Mouse (Mus musculus) heart, embryonic 11.5 days (tissue): ENCODE measurements around the gene Camsap3. TPM values are rescaled to one million over a fixed set of nuclear protein-coding genes. Genes with fewer than 3 reads are reported as not detected.

ENCODE experiments used
- ATAC-seq: fragments of 200-750 bp; cut with Nextera tagmentation; replicated peaks from 2 replicates; pipeline ENCODE4 v1.8.0; 2017; ENCODE audit warnings: moderate library complexity; ENCODE audit not compliant: insufficient number of reproducible peaks, low FRiP score, low TSS enrichment
- H3K27ac ChIP-seq: fragments of 300-500 bp; sonication (generic); 2 replicates; pipeline ENCODE4 v1.5.1; 2014; ENCODE audit warnings: mild to moderate bottlenecking, low read depth, low read length
- H3K27me3 ChIP-seq: fragments of 300-500 bp; sonication (generic); 2 replicates; pipeline ENCODE4 v1.6.1; 2014; ENCODE audit warnings: mild to moderate bottlenecking, low read length, mixed read lengths; ENCODE audit not compliant: control insufficient read depth, insufficient read depth
- H3K36me3 ChIP-seq: fragments of 300-500 bp; sonication (generic); 2 replicates; pipeline ENCODE4 v1.6.1; 2014; ENCODE audit warnings: mild to moderate bottlenecking, low read length, moderate library complexity, mixed read lengths; ENCODE audit not compliant: control insufficient read depth, insufficient read depth
- H3K4me1 ChIP-seq: fragments of 300-500 bp; sonication (generic); 2 replicates; pipeline ENCODE4 v1.6.1; 2014; ENCODE audit warnings: low read length; ENCODE audit not compliant: control insufficient read depth, insufficient read depth
- H3K4me2 ChIP-seq: fragments of 300-500 bp; sonication (generic); 2 replicates; pipeline ENCODE4 v1.6.1; 2014; ENCODE audit warnings: mild to moderate bottlenecking, moderate library complexity
- H3K4me3 ChIP-seq: fragments of 300-500 bp; sonication (generic); 2 replicates; pipeline ENCODE4 v1.5.1; 2014; ENCODE audit warnings: low read depth, low read length
- H3K9ac ChIP-seq: fragments of 300-500 bp; sonication (generic); 2 replicates; pipeline ENCODE4 v1.6.1; 2014; ENCODE audit warnings: mild to moderate bottlenecking, low read depth, low read length, moderate library complexity
- H3K9me3 ChIP-seq: fragments of 300-500 bp; sonication (generic); replicated peaks from 2 replicates; pipeline ENCODE4 v1.6.1; 2016; ENCODE audit warnings: low read length; ENCODE audit not compliant: control insufficient read depth
- WGBS: fragments of 180-500 bp; shearing (Covaris S2); extraction: QIAGEN DNeasy Blood & Tissue Kit; methylation state at CpG from one replicate; pipeline ENCODE4 v1.1.7; 2014; ENCODE audit not compliant: insufficient replicate concordance; 5-methylcytosine and 5-hydroxymethylcytosine counted together
- polyA plus RNA-seq: library from polyadenylated mRNA; unstranded; fragments of >200 nt; fragmentation: Nextera tagmentation; extraction: Ambion mirVana; gene quantifications from 2 replicates; pipeline ENCODE4 v1.2.1, GENCODE M21; 2014

Camsap3 gene
- polyA plus RNA-seq, 1 experiment from 2014 or later = 1.6 TPM

- Histone ChIP-seq H3K27ac (no peak overlapping the region), H3K9ac (no peak overlapping the region), H3K27me3 (no peaks in the 10 kb centered on the region), H3K4me1 (no peaks in the 10 kb centered on the region), H3K4me2 (no peak overlapping the region), H3K9me3 (no peaks in the 10 kb centered on the region), H3K4me3 (no peak overlapping the region), H3K36me3 (no peaks in the 10 kb centered on the region)
- 27% methylated on average over 7 of the region's 7 CpGs for WGBS
- no peak for ATAC-seq
Observed at GRCm38 (mm10) chr8:3656725-3657381, 69.8 kb downstream of the Camsap3 start.

Other genes with a start within 250 kb of the Camsap3 start
- gene A430078G23Rik, start 233.9 kb upstream of the Camsap3 start, polyA plus RNA-seq = 0.10 TPM in 1 of 2 replicates, not detected in the other
- gene Arhgef18, start 194.3 kb upstream of the Camsap3 start, polyA plus RNA-seq = 5.3 and 6.2 TPM in 2 replicates
- 2.7 and 3.1 TPM in 2 replicates for gene Pex11g, start 119.6 kb upstream of the Camsap3 start, polyA plus RNA-seq
- not detected in 2 replicates for gene Tex45, start 116.4 kb upstream of the Camsap3 start, polyA plus RNA-seq
- gene Zfp358, start 94.2 kb upstream of the Camsap3 start, polyA plus RNA-seq = 11.5 and 19.7 TPM in 2 replicates
- 31.3 and 48.1 TPM in 2 replicates for gene Mcoln1, start 86.8 kb upstream of the Camsap3 start, polyA plus RNA-seq
- 14.0 and 15.9 TPM in 2 replicates for gene Pnpla6, start 71.9 kb upstream of the Camsap3 start, polyA plus RNA-seq
- 3.9 and 5.1 TPM in 2 replicates for gene C330021F23Rik, start 19.3 kb upstream of the Camsap3 start, polyA plus RNA-seq
- 32.6 and 34.7 TPM in 2 replicates for gene Xab2, start 34.0 kb downstream of the Camsap3 start, polyA plus RNA-seq
- 109 and 114 TPM in 2 replicates for gene Pet100, start 34.3 kb downstream of the Camsap3 start, polyA plus RNA-seq
- gene Pcp2, start 38.3 kb downstream of the Camsap3 start, polyA plus RNA-seq = 0.11 TPM in 1 of 2 replicates, not detected in the other
- 57.7 and 60.2 TPM in 2 replicates for gene Stxbp2, start 43.7 kb downstream of the Camsap3 start, polyA plus RNA-seq
- gene Retn, start 68.5 kb downstream of the Camsap3 start, polyA plus RNA-seq = not detected in 2 replicates
- gene Mcemp1, start 78.5 kb downstream of the Camsap3 start, polyA plus RNA-seq = not detected in 2 replicates
- 9.4 and 12.2 TPM in 2 replicates for gene Fcor, start 85.1 kb downstream of the Camsap3 start, polyA plus RNA-seq
- gene Trappc5, start 89.0 kb downstream of the Camsap3 start, polyA plus RNA-seq = 26.3 and 33.2 TPM in 2 replicates
- gene Fcer2a, start 106.9 kb downstream of the Camsap3 start, polyA plus RNA-seq = 0.13 and 0.14 TPM in 2 replicates
- 4.1 and 4.6 TPM in 2 replicates for gene Clec4g, start 133.4 kb downstream of the Camsap3 start, polyA plus RNA-seq
- not detected in 2 replicates for gene Cd209a, start 161.7 kb downstream of the Camsap3 start, polyA plus RNA-seq